Mouse (Mus musculus) gastrocnemius, postnatal 10 days (tissue): ENCODE measurements around the gene Gm2163. TPM values are rescaled to one million over a fixed set of nuclear protein-coding genes. Genes with fewer than 3 reads are reported as not detected.
"Not testable (repeated sequence)": the region's sequence is repeated elsewhere in the genome, so short reads cannot be mapped to it uniquely, and the experiment has no call there.

ENCODE experiments used
- DNase-seq: peaks from one replicate; pipeline ENCODE4 v3.0.0; 2021; ENCODE audit warnings: mixed read lengths
- long read RNA-seq, 2 experiments: library from polyadenylated mRNA; stranded (forward); transcript quantifications; one replicate each; pipeline ENCODE4 v2.0.0; 2021
- total RNA-seq, 2 experiments: library from RNA; stranded (reverse); gene quantifications; 2 replicates each; pipeline ENCODE4 v1.2.3; 2021

Gm2163 gene
- total RNA-seq = under 1 TPM in 1 of 2 experiments, not detected in 1; 0.14 TPM
- long read RNA-seq, experiment 1, partial matches to known transcripts = 0 of 1 reads
- long read RNA-seq, experiment 1, other reads (novel, unspliced or antisense) = 1 of 1 reads
- long read RNA-seq, experiment 2, partial matches to known transcripts = 0 of 2 reads
- long read RNA-seq, experiment 2, other reads (novel, unspliced or antisense) = 2 of 2 reads

DNA sequence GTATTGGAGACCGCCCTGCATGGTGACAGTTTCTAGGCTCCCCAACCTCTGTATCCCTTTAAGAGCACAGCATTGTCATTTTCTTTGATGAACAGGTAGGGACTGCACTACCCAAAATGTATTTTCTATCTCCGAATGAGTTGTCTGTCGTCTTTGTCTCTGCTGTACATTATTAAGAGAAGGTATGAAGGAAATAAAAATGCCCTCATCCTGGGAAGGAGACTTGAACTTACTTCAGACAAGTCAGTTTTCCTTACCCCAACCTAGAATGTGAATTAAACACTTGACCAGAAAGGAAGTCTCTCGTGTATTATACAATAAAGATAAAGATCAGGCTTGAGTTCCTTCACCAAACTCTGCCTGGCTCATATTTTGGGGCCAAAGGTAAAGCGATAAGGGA is at the start of gene Gm2163:
Gene Gm2163, plus strand, starts transcription at position 301 of the 400 bp plus-strand sequence.
- not testable (repeated sequence) for DNase-seq

GRCm38 (mm10) chr4:42439078-42439477 is 27.5 kb upstream of the Gm2163 start, which contains the start of gene Gm21586:
Gene Gm21586 (plus strand): TSS chr4:42439378.
- not testable (repeated sequence) for DNase-seq

DNA sequence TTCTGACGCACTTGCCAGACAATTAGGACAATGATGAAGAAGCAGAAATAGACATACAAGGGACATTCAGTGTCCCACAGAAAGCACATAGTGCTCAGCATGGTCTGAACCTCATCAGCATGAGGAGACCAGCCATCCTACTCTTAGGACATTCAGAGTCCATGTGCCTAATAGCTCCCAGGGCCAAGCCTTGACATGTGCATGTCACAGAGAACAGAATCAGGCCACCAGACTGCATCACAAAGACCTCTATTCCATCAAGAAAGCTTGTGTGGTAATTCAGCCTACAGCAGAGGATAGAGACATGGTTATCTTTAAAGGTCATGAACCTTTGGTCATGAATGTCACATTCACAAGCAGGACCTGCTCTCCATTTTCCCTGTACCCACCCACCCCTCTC is 61.5 kb downstream of the Gm2163 start, which contains the start of gene Fam205a2:
Gene Fam205a2, minus strand, starts transcription at position 101 of the 400 bp plus-strand sequence.
- DNase-seq = not testable (repeated sequence)

GRCm38 (mm10) chr4:42611895-42612294 is 145.3 kb downstream of the Gm2163 start, which contains the start of gene Gm10591:
Gene Gm10591 (plus strand): TSS chr4:42612195.
- DNase-seq = not testable (repeated sequence)

DNA sequence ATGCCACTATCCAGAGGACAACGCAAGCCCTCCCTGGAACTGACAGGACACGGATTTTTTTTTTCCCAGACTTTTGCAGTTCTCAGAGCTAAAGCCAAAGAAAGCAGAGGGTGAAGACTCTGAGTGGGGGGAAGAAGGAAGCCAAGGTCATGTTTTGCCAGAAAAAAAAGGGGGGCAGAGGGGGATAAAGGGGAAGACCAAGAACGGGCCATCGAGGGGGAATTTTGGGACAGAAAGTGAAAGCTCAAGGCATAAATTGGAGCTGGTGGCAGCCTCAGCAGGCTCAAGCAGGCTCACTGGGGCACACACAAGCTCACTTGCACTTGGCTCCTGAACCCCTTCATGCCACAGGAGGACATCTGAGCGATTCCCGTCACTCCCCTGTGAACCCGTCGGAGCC is 162.9 kb downstream of the Gm2163 start, which contains the start of gene Gm2564:
Gene Gm2564, plus strand, starts transcription at position 301 of the 400 bp plus-strand sequence.
- DNase-seq = not testable (repeated sequence)

Other genes with a start within 250 kb of the Gm2163 start
- gene Gm10600, start 226.1 kb upstream of the Gm2163 start, total RNA-seq = under 1 TPM; 0.41 to 0.66 TPM
- not detected for gene Ccl21b, start 211.0 kb upstream of the Gm2163 start, total RNA-seq
- gene Gm21953, start 172.5 kb upstream of the Gm2163 start, total RNA-seq = not detected
- not detected for gene Fam205a3, start 148.4 kb upstream of the Gm2163 start, total RNA-seq
- gene Gm21586, start 27.4 kb upstream of the Gm2163 start, total RNA-seq = not detected
- gene Fam205a2, start 61.4 kb downstream of the Gm2163 start, total RNA-seq = not detected
- gene Gm10591, start 145.4 kb downstream of the Gm2163 start, total RNA-seq = not detected
- gene Gm2564, start 163.0 kb downstream of the Gm2163 start, total RNA-seq = 1 to 10 TPM; 1.7 to 2.1 TPM
- not detected for gene Ccl27b, start 188.5 kb downstream of the Gm2163 start, total RNA-seq
- gene Il11ra2, start 195.1 kb downstream of the Gm2163 start, total RNA-seq = not detected